Comparison of ENCODE assay signal across 28 mouse cellular contexts in genomic region chr9:118683507-118683906, GRCm38 (mm10).
"Had no signal": no experiment of that assay in that cellular context is flagged by ENCODE, and none has a peak within 500 bp of the region (broad histone marks: within the 10 kb centered on the region; RNA-seq: fewer than 3 reads in every experiment).

No protein-coding gene starts in this region.

- DNase-seq: cerebellum, adult 8-10 months; cerebellum, adult 9-10 months; cerebellum, adult 9-11 months; cerebellum, postnatal 10 days; cerebellum, postnatal 14 days; cerebellum, postnatal 25 days; cerebellum, postnatal 36 days; embryo, embryonic 11 days; forebrain, postnatal 0 days; gastrocnemius, adult 2 months; gastrocnemius, postnatal 10 days; gastrocnemius, postnatal 14 days; gastrocnemius, postnatal 25 days; gastrocnemius, postnatal 36 days; heart, adult 11 months; heart, adult 18-20 months; heart, adult 2 months had no signal

- H3K9me3 ChIP-seq: embryonic facial prominence, embryonic 10.5 days; embryonic facial prominence, embryonic 12.5 days; embryonic facial prominence, embryonic 13.5 days; embryonic facial prominence, embryonic 15.5 days; forebrain, embryonic 10.5 days; forebrain, embryonic 12.5 days; forebrain, embryonic 13.5 days; forebrain, embryonic 15.5 days had no signal

- H3K4me3 ChIP-seq: embryonic facial prominence, embryonic 10.5 days; embryonic facial prominence, embryonic 12.5 days; embryonic facial prominence, embryonic 13.5 days; embryonic facial prominence, embryonic 15.5 days; erythroblast, embryonic 14.5 days; forebrain, embryonic 10.5 days; forebrain, embryonic 12.5 days; forebrain, embryonic 13.5 days; forebrain, embryonic 15.5 days; gastrocnemius, adult 2 months; heart, adult 2 months had no signal

- H3K4me2 ChIP-seq: embryonic facial prominence, embryonic 12.5 days; embryonic facial prominence, embryonic 13.5 days; embryonic facial prominence, embryonic 15.5 days; forebrain, embryonic 12.5 days; forebrain, embryonic 13.5 days; forebrain, embryonic 15.5 days had no signal

- H3K27ac ChIP-seq: embryonic facial prominence, embryonic 10.5 days; embryonic facial prominence, embryonic 12.5 days; embryonic facial prominence, embryonic 13.5 days; embryonic facial prominence, embryonic 15.5 days; forebrain, embryonic 10.5 days; forebrain, embryonic 12.5 days; forebrain, embryonic 13.5 days; forebrain, embryonic 15.5 days; gastrocnemius, adult 2 months; heart, adult 2 months had no signal

- H3K9ac ChIP-seq: embryonic facial prominence, embryonic 12.5 days; embryonic facial prominence, embryonic 13.5 days; embryonic facial prominence, embryonic 15.5 days; forebrain, embryonic 12.5 days; forebrain, embryonic 13.5 days; forebrain, embryonic 15.5 days; forebrain, postnatal 0 days had no signal

- H3K27me3 ChIP-seq: embryonic facial prominence, embryonic 12.5 days; embryonic facial prominence, embryonic 13.5 days; embryonic facial prominence, embryonic 15.5 days; forebrain, embryonic 12.5 days; forebrain, embryonic 13.5 days; forebrain, embryonic 15.5 days had no signal

- H3K36me3 ChIP-seq: embryonic facial prominence, embryonic 15.5 days; forebrain, embryonic 12.5 days; forebrain, embryonic 15.5 days had no signal

- ATAC-seq: forebrain, embryonic 14.5 days; forebrain, embryonic 16.5 days; forebrain, postnatal 0 days had no signal
